Mouse (Mus musculus) olfactory bulb, adult 2 months (tissue): ENCODE measurements around the gene D430041D05Rik.

Source experiments
- CTCF ChIP-seq: fragments of 200-500 bp; IDR thresholded peaks from 2 replicates; pipeline ENCODE4 v1.5.1; 2012; ENCODE audit warnings: low read depth, mild to moderate bottlenecking, low read length, moderate library complexity; ENCODE audit not compliant: insufficient read depth
- POLR2A ChIP-seq: fragments of 200-500 bp; IDR thresholded peaks from 2 replicates; pipeline ENCODE4 v1.6.1; 2012; ENCODE audit warnings: mild to moderate bottlenecking, low read depth, low read length, moderate library complexity; ENCODE audit not compliant: insufficient read depth

DNA sequence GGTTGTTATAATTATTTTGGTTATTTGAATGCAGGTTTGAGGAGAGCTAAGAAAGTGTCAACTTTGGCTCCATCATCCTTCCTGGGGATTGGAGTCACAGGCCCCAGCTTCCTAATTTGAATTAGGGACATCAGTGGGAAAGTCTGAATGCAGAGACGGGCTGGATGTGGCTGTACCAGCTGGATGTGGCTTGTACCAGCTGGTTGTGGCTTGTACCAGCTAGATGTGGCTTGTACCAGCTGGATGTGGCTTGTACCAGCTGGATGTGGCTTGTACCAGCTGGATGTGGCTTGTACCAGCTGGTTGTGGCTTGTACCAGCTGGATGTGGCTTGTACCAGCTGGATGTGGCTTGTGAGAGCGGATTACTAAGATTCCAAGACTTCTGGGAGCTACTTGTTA, 8.6 kb upstream of the D430041D05Rik start:
- TF ChIP-seq CTCF, result no peak
- no peak for TF ChIP-seq POLR2A
